Mouse (Mus musculus) adrenal gland, adult 2 months (tissue): Measurements from ENCODE around the gene Gm17359. TPM values are rescaled to one million over a fixed set of nuclear protein-coding genes. Genes with fewer than 3 reads are reported as not detected.

Source experiments
- DNase-seq: peaks from one replicate; pipeline ENCODE4 v3.0.0; 2021
- long read RNA-seq: library from polyadenylated mRNA; stranded (forward); transcript quantifications from one replicate; pipeline ENCODE4 v2.0.0, GENCODE M21; 2021
- polyA plus RNA-seq: library from polyadenylated mRNA; depleted of rRNA; stranded (reverse); fragments of >200 nt; gene quantifications from 2 replicates; pipeline ENCODE4 v1.2.3, GENCODE M21; 2012; rRNA removed
- total RNA-seq, 2 experiments: library from RNA; stranded (reverse); gene quantifications; 2 replicates each; pipeline ENCODE4 v1.2.3; 2021

Gm17359 gene
- total RNA-seq (not detected), polyA plus RNA-seq (not detected in 2 replicates)
- long read RNA-seq, partial matches to known transcripts, result 0 of 1 reads
- long read RNA-seq, other reads (novel, unspliced or antisense), result 1 of 1 reads

- DNase-seq, result no peak
Measured at GRCm38 (mm10) chr3:79336044-79336766, at the start of gene Gm17359. TSS of gene Gm17359 (plus strand) at chr3:79336661.

GRCm38 (mm10) chr3:79287108-79287576, 49.3 kb upstream of the Gm17359 start:
- peak; percentile 98 for DNase-seq

- DNase-seq, result no peak
Measured at GRCm38 (mm10) chr3:79287699-79288458, 48.6 kb upstream of the Gm17359 start.

GRCm38 (mm10) chr3:79289050-79289449, 47.4 kb upstream of the Gm17359 start:
- DNase-seq, result no peak

GRCm38 (mm10) chr3:79293023-79293422, 43.4 kb upstream of the Gm17359 start:
- DNase-seq, result no peak

- no peak for DNase-seq
Measured at GRCm38 (mm10) chr3:79294701-79295100, 41.8 kb upstream of the Gm17359 start.

GRCm38 (mm10) chr3:79296049-79296448, 40.4 kb upstream of the Gm17359 start:
- DNase-seq, result no peak

GRCm38 (mm10) chr3:79296586-79296985, 39.9 kb upstream of the Gm17359 start:
- DNase-seq, result no peak

- no peak for DNase-seq
Measured at GRCm38 (mm10) chr3:79297281-79297680, 39.2 kb upstream of the Gm17359 start.

- DNase-seq, result no peak
Measured at GRCm38 (mm10) chr3:79299401-79299800, 37.1 kb upstream of the Gm17359 start.

GRCm38 (mm10) chr3:79308605-79309004, 27.9 kb upstream of the Gm17359 start:
- no peak for DNase-seq

GRCm38 (mm10) chr3:79310184-79310583, 26.3 kb upstream of the Gm17359 start:
- DNase-seq, result no peak

GRCm38 (mm10) chr3:79311895-79312294, 24.6 kb upstream of the Gm17359 start:
- DNase-seq, result no peak

- DNase-seq, result no peak
Measured at GRCm38 (mm10) chr3:79314006-79314698, 22.3 kb upstream of the Gm17359 start.

GRCm38 (mm10) chr3:79324697-79325526, 11.5 kb upstream of the Gm17359 start:
- DNase-seq, result no peak

- no peak for DNase-seq
Measured at GRCm38 (mm10) chr3:79329691-79330315, 6.7 kb upstream of the Gm17359 start.

- peak; percentile 39 for DNase-seq
Measured at GRCm38 (mm10) chr3:79333051-79333450, 3.4 kb upstream of the Gm17359 start.

- DNase-seq, result no peak
Measured at GRCm38 (mm10) chr3:79333643-79334200, 2.7 kb upstream of the Gm17359 start.

- no peak for DNase-seq
Measured at GRCm38 (mm10) chr3:79340737-79341136, 4.3 kb downstream of the Gm17359 start.

- no peak for DNase-seq
Measured at GRCm38 (mm10) chr3:79342961-79343735, 6.7 kb downstream of the Gm17359 start.
